Mouse (Mus musculus): ENCODE data around the gene Ebf1. TPM values are rescaled to one million over a fixed set of nuclear protein-coding genes. Genes with fewer than 3 reads are reported as not detected.

The Ebf1 gene
- polyA plus RNA-seq, 1 experiment from 2014 or later: 8.8 TPM

- H3K4me2 ChIP-seq (replicated peaks; ENCODE audit: low read depth, low read length): no peak overlapping the region
- no peak overlapping the region for H3K27ac ChIP-seq (ENCODE audit: low read length)
- whole genome bisulfite sequencing: 81% methylated on average over 6 of the region's 6 CpGs
- H3K9me3 ChIP-seq (ENCODE audit: low read length): no peaks in the 10 kb centered on the region
- no peaks in the 10 kb centered on the region for H3K36me3 ChIP-seq (ENCODE audit: insufficient read depth, low read length)
- DNase-seq (ENCODE audit: low spot score) (no peak), ATAC-seq (no peak)
- H3K27me3 ChIP-seq (replicated peaks; ENCODE audit: insufficient read depth, low read length): no peaks in the 10 kb centered on the region
- no peak overlapping the region for H3K9ac ChIP-seq (replicated peaks; ENCODE audit: low read depth)
- no peak for TF ChIP-seq EP300 (IDR thresholded peaks at IDR 0.05)
- TF ChIP-seq CTCF (IDR thresholded peaks at IDR 0.05): no peak
- no peaks in the 10 kb centered on the region for H3K4me1 ChIP-seq (ENCODE audit: insufficient read depth, low read depth, low read length)
- no peak overlapping the region for H3K4me3 ChIP-seq (ENCODE audit: low read depth, low read length)
Observed at GRCm38 (mm10) chr11:44948541-44948940, 331.4 kb downstream of the Ebf1 start.

DNA sequence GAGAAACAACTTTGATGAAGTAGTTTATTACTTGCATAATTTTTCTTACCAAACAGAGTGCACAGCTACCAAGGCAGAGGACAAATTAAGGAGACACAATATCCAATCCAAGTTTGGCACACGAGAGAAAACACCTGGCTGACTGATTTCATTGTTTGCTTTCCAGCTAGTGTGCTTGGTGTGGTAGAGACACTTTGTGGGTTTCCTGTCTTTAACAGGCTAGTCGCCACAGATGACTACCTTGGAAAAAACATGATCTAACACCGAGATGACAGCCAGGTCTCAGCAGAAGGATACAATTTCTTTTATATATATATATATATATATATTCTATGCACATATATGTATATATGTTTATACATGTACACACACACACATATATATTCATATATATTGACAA, 332.0 kb downstream of the Ebf1 start:
- no peak for DNase-seq (ENCODE audit: low spot score)
- Histone ChIP-seq H3K4me3 (ENCODE audit: low read depth, low read length) (no peak overlapping the region), H3K9ac (replicated peaks; ENCODE audit: low read depth) (no peak overlapping the region), H3K9me3 (ENCODE audit: low read length) (no peaks in the 10 kb centered on the region), H3K4me2 (replicated peaks; ENCODE audit: low read depth, low read length) (no peak overlapping the region), H3K4me1 (ENCODE audit: insufficient read depth, low read depth, low read length) (no peaks in the 10 kb centered on the region), H3K27ac (ENCODE audit: low read length) (no peak overlapping the region), H3K36me3 (ENCODE audit: insufficient read depth, low read length) (no peaks in the 10 kb centered on the region), H3K27me3 (replicated peaks; ENCODE audit: insufficient read depth, low read length) (no peaks in the 10 kb centered on the region)
- ATAC-seq: no peak
- TF ChIP-seq EP300 (IDR thresholded peaks at IDR 0.05): no peak
- TF ChIP-seq CTCF (IDR thresholded peaks at IDR 0.05): no peak
- 49% methylated on average over 3 of the region's 3 CpGs for WGBS

- DNase-seq (ENCODE audit: low spot score) (no peak), ATAC-seq (no peak)
- Histone ChIP-seq H3K27me3 (replicated peaks; ENCODE audit: insufficient read depth, low read length) (no peaks in the 10 kb centered on the region), H3K9ac (replicated peaks; ENCODE audit: low read depth) (no peak overlapping the region), H3K27ac (ENCODE audit: low read length) (no peak overlapping the region), H3K36me3 (ENCODE audit: insufficient read depth, low read length) (no peaks in the 10 kb centered on the region), H3K4me2 (replicated peaks; ENCODE audit: low read depth, low read length) (no peak overlapping the region), H3K4me3 (ENCODE audit: low read depth, low read length) (no peak overlapping the region), H3K9me3 (ENCODE audit: low read length) (no peaks in the 10 kb centered on the region), H3K4me1 (ENCODE audit: insufficient read depth, low read depth, low read length) (no peaks in the 10 kb centered on the region)
- 83% methylated on average over 9 of the region's 9 CpGs for WGBS
- TF ChIP-seq EP300 (IDR thresholded peaks at IDR 0.05): no peak
- no peak for TF ChIP-seq CTCF (IDR thresholded peaks at IDR 0.05)
Observed at GRCm38 (mm10) chr11:44950319-44950718, 333.2 kb downstream of the Ebf1 start.

DNA sequence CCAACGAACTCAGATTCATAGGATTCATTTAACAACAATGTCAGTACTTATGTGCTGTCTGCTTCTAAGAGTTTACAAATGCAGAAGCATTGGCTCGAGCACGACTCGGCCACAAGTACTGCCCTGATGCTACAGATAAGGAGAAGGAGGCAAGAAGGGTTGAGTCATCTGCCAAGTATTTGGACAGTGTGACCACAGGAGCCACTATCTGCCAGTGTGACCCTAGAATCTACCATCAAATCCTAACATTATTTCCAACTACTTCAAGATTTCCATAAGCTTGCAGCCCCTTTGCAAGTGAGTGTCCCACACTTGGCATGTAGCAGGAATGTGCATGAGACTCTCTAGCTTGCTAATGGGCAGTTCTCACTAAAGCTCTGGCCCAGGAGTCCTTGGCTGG, 334.4 kb downstream of the Ebf1 start:
- no peaks in the 10 kb centered on the region for H3K4me1 ChIP-seq (ENCODE audit: insufficient read depth, low read depth, low read length)

GRCm38 (mm10) chr11:44953337-44953736, 336.2 kb downstream of the Ebf1 start:
- no peak for TF ChIP-seq EP300 (IDR thresholded peaks at IDR 0.05)
- 73% methylated on average over 1 of the region's 1 CpGs for WGBS
- Histone ChIP-seq H3K4me3 (ENCODE audit: low read depth, low read length) (no peak overlapping the region), H3K4me2 (replicated peaks; ENCODE audit: low read depth, low read length) (no peak overlapping the region), H3K4me1 (ENCODE audit: insufficient read depth, low read depth, low read length) (no peaks in the 10 kb centered on the region), H3K9ac (replicated peaks; ENCODE audit: low read depth) (no peak overlapping the region), H3K27ac (ENCODE audit: low read length) (no peak overlapping the region), H3K36me3 (ENCODE audit: insufficient read depth, low read length) (no peaks in the 10 kb centered on the region), H3K27me3 (replicated peaks; ENCODE audit: insufficient read depth, low read length) (no peaks in the 10 kb centered on the region), H3K9me3 (ENCODE audit: low read length) (no peaks in the 10 kb centered on the region)
- DNase-seq (ENCODE audit: low spot score): no peak
- ATAC-seq: no peak

More for the DNA sequence above, 334.4 kb downstream of the Ebf1 start:
- H3K9me3 ChIP-seq (ENCODE audit: low read length): no peaks in the 10 kb centered on the region
- H3K9ac ChIP-seq (replicated peaks; ENCODE audit: low read depth): no peak overlapping the region
- 66% methylated on average over 4 of the region's 4 CpGs for WGBS
- no peak overlapping the region for H3K4me2 ChIP-seq (replicated peaks; ENCODE audit: low read depth, low read length)
- H3K4me3 ChIP-seq (ENCODE audit: low read depth, low read length): no peak overlapping the region
- no peak for DNase-seq (ENCODE audit: low spot score)
- no peaks in the 10 kb centered on the region for H3K27me3 ChIP-seq (replicated peaks; ENCODE audit: insufficient read depth, low read length)
- no peak overlapping the region for H3K27ac ChIP-seq (ENCODE audit: low read length)
- H3K36me3 ChIP-seq (ENCODE audit: insufficient read depth, low read length): no peaks in the 10 kb centered on the region
- no peak for TF ChIP-seq EP300 (IDR thresholded peaks at IDR 0.05)
- no peak for TF ChIP-seq CTCF (IDR thresholded peaks at IDR 0.05)
- ATAC-seq: no peak

DNA sequence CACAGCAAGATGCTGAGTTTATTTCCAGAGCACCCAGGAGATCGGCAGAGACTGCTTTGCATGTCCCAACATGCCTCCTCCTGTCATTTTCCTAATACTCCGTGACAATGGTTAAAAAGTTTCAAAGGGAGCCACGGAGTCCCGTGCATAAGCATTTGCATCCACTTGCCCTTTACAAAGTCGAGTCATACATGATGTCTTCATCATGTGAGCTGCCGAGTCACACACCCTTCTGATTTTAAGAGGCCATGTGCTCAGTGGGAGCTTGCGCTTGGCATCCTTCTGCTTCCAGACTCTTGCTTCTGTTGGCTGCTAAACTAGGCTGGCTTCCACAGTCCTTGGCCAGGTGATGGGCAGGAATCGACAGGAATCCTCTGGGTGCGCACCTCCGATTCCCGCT, 336.7 kb downstream of the Ebf1 start:
- no peak overlapping the region for H3K4me3 ChIP-seq (ENCODE audit: low read depth, low read length)
- no peak overlapping the region for H3K9ac ChIP-seq (replicated peaks; ENCODE audit: low read depth)
- no peaks in the 10 kb centered on the region for H3K9me3 ChIP-seq (ENCODE audit: low read length)
- DNase-seq (ENCODE audit: low spot score) (no peak), ATAC-seq (no peak)
- no peaks in the 10 kb centered on the region for H3K36me3 ChIP-seq (ENCODE audit: insufficient read depth, low read length)
- no peaks in the 10 kb centered on the region for H3K27me3 ChIP-seq (replicated peaks; ENCODE audit: insufficient read depth, low read length)
- WGBS: 87% methylated on average over 11 of the region's 11 CpGs
- no peak overlapping the region for H3K27ac ChIP-seq (ENCODE audit: low read length)
- TF ChIP-seq CTCF (IDR thresholded peaks at IDR 0.05): no peak
- no peak for TF ChIP-seq EP300 (IDR thresholded peaks at IDR 0.05)
- no peaks in the 10 kb centered on the region for H3K4me1 ChIP-seq (ENCODE audit: insufficient read depth, low read depth, low read length)
- H3K4me2 ChIP-seq (replicated peaks; ENCODE audit: low read depth, low read length): no peak overlapping the region

GRCm38 (mm10) chr11:44954362-44954761, 337.2 kb downstream of the Ebf1 start:
- WGBS: 85% methylated on average over 7 of the region's 7 CpGs
- Histone ChIP-seq H3K36me3 (ENCODE audit: insufficient read depth, low read length) (no peaks in the 10 kb centered on the region), H3K27me3 (replicated peaks; ENCODE audit: insufficient read depth, low read length) (no peaks in the 10 kb centered on the region), H3K4me3 (ENCODE audit: low read depth, low read length) (no peak overlapping the region), H3K9me3 (ENCODE audit: low read length) (no peaks in the 10 kb centered on the region), H3K27ac (ENCODE audit: low read length) (no peak overlapping the region), H3K9ac (replicated peaks; ENCODE audit: low read depth) (no peak overlapping the region), H3K4me1 (ENCODE audit: insufficient read depth, low read depth, low read length) (no peaks in the 10 kb centered on the region), H3K4me2 (replicated peaks; ENCODE audit: low read depth, low read length) (no peak overlapping the region)
- TF ChIP-seq EP300 (IDR thresholded peaks at IDR 0.05) (no peak), CTCF (IDR thresholded peaks at IDR 0.05) (no peak)
- ATAC-seq: no peak
- no peak for DNase-seq (ENCODE audit: low spot score)
